Mouse (Mus musculus): Measurements from ENCODE around the gene Zfp423. TPM values are rescaled to one million over a fixed set of nuclear protein-coding genes. Genes with fewer than 3 reads are reported as not detected.

Gene Zfp423
- polyA plus RNA-seq, 1 experiment from 2014 or later = 5.8 TPM

GRCm38 (mm10) chr8:87804327-87804900 lies 155.0 kb downstream of the Zfp423 start:
- no peaks in the 10 kb centered on the region for H3K9me3 ChIP-seq (ENCODE audit: control insufficient read depth, low read length)
- no peak for ATAC-seq (replicated peaks; ENCODE audit: low FRiP score)
- WGBS = 53% methylated on average over 11 of the region's 11 CpGs
- no peak overlapping the region for H3K4me3 ChIP-seq (ENCODE audit: low read depth, low read length)
- 0 out of 2 replicates have a peak overlapping the region, but pooled peaks have one; percentile 15 for H3K27ac ChIP-seq (ENCODE audit: low read depth, low read length)
- no peak overlapping the region for H3K4me2 ChIP-seq
- no peak for DNase-seq (ENCODE audit: low spot score)
- H3K4me1 ChIP-seq (replicated peaks; ENCODE audit: control insufficient read depth, insufficient read depth, low read length) = no peaks in the 10 kb centered on the region; the same call in none of the 2 replicates
- H3K36me3 ChIP-seq (ENCODE audit: control insufficient read depth, insufficient read depth, low read length) = no peaks in the 10 kb centered on the region
- no peaks in the 10 kb centered on the region for H3K27me3 ChIP-seq (replicated peaks; ENCODE audit: control insufficient read depth, insufficient read depth, low read length)
- H3K9ac ChIP-seq (ENCODE audit: low read depth, low read length) = no peak overlapping the region

- DNase-seq (ENCODE audit: low spot score) = no peak
- Histone ChIP-seq H3K9me3 (ENCODE audit: control insufficient read depth, low read length) (no peaks in the 10 kb centered on the region), H3K4me1 (replicated peaks; ENCODE audit: control insufficient read depth, insufficient read depth, low read length) (no peaks in the 10 kb centered on the region; the same call in none of the 2 replicates), H3K4me2 (no peak overlapping the region), H3K27me3 (replicated peaks; ENCODE audit: control insufficient read depth, insufficient read depth, low read length) (no peaks in the 10 kb centered on the region), H3K9ac (ENCODE audit: low read depth, low read length) (no peak overlapping the region), H3K27ac (ENCODE audit: low read depth, low read length) (no peak overlapping the region), H3K36me3 (ENCODE audit: control insufficient read depth, insufficient read depth, low read length) (no peaks in the 10 kb centered on the region), H3K4me3 (ENCODE audit: low read depth, low read length) (no peak overlapping the region)
- ATAC-seq (replicated peaks; ENCODE audit: low FRiP score) = no peak
- 71% methylated on average over 10 of the region's 10 CpGs for WGBS
Measured at GRCm38 (mm10) chr8:87803437-87803836, 156.0 kb downstream of the Zfp423 start.

- H3K36me3 ChIP-seq (ENCODE audit: control insufficient read depth, insufficient read depth, low read length) = no peaks in the 10 kb centered on the region
- no peaks in the 10 kb centered on the region for H3K9me3 ChIP-seq (ENCODE audit: control insufficient read depth, low read length)
- H3K4me2 ChIP-seq = no peak overlapping the region
- ATAC-seq (replicated peaks; ENCODE audit: low FRiP score) = no peak
- 51% methylated on average over 3 of the region's 3 CpGs for WGBS
- H3K9ac ChIP-seq (ENCODE audit: low read depth, low read length) = no peak overlapping the region
- H3K4me3 ChIP-seq (ENCODE audit: low read depth, low read length) = no peak overlapping the region
- H3K4me1 ChIP-seq (replicated peaks; ENCODE audit: control insufficient read depth, insufficient read depth, low read length) = no peaks in the 10 kb centered on the region; the same call in none of the 2 replicates
- H3K27me3 ChIP-seq (replicated peaks; ENCODE audit: control insufficient read depth, insufficient read depth, low read length) = no peaks in the 10 kb centered on the region
- DNase-seq (ENCODE audit: low spot score) = no peak
- no peak overlapping the region for H3K27ac ChIP-seq (ENCODE audit: low read depth, low read length)
Measured at GRCm38 (mm10) chr8:87802571-87802970, 156.8 kb downstream of the Zfp423 start.

GRCm38 (mm10) chr8:87800121-87800520 lies 159.3 kb downstream of the Zfp423 start:
- no peak for ATAC-seq (replicated peaks; ENCODE audit: low FRiP score)
- WGBS = 83% methylated on average over 11 of the region's 11 CpGs
- no peak overlapping the region for H3K9ac ChIP-seq (ENCODE audit: low read depth, low read length)

GRCm38 (mm10) chr8:87796234-87796633 lies 163.2 kb downstream of the Zfp423 start:
- H3K27ac ChIP-seq (ENCODE audit: low read depth, low read length) = no peak overlapping the region
- 69% methylated on average over 7 of the region's 7 CpGs for WGBS
- no peak overlapping the region for H3K4me2 ChIP-seq
- no peak for DNase-seq (ENCODE audit: low spot score)
- H3K4me3 ChIP-seq (ENCODE audit: low read depth, low read length) = no peak overlapping the region
- H3K4me1 ChIP-seq (replicated peaks; ENCODE audit: control insufficient read depth, insufficient read depth, low read length) = no peaks in the 10 kb centered on the region
- H3K36me3 ChIP-seq (ENCODE audit: control insufficient read depth, insufficient read depth, low read length) = no peaks in the 10 kb centered on the region
- no peak for ATAC-seq (replicated peaks; ENCODE audit: low FRiP score)
- H3K27me3 ChIP-seq (replicated peaks; ENCODE audit: control insufficient read depth, insufficient read depth, low read length) = no peaks in the 10 kb centered on the region
- H3K9me3 ChIP-seq (ENCODE audit: control insufficient read depth, low read length) = no peaks in the 10 kb centered on the region
- H3K9ac ChIP-seq (ENCODE audit: low read depth, low read length) = no peak overlapping the region

More at GRCm38 (mm10) chr8:87800121-87800520, 159.3 kb downstream of the Zfp423 start:
- no peak overlapping the region for H3K4me2 ChIP-seq
- no peaks in the 10 kb centered on the region for H3K27me3 ChIP-seq (replicated peaks; ENCODE audit: control insufficient read depth, insufficient read depth, low read length)
- no peaks in the 10 kb centered on the region for H3K36me3 ChIP-seq (ENCODE audit: control insufficient read depth, insufficient read depth, low read length)
- no peak overlapping the region for H3K4me3 ChIP-seq (ENCODE audit: low read depth, low read length)
- DNase-seq (ENCODE audit: low spot score) = no peak
- no peak overlapping the region for H3K27ac ChIP-seq (ENCODE audit: low read depth, low read length)
- H3K4me1 ChIP-seq (replicated peaks; ENCODE audit: control insufficient read depth, insufficient read depth, low read length) = no peaks in the 10 kb centered on the region; the same call in 1 of the 2 replicates
- no peaks in the 10 kb centered on the region for H3K9me3 ChIP-seq (ENCODE audit: control insufficient read depth, low read length)

GRCm38 (mm10) chr8:87794639-87795038 lies 164.8 kb downstream of the Zfp423 start:
- no peak for DNase-seq (ENCODE audit: low spot score)
- Histone ChIP-seq H3K4me3 (ENCODE audit: low read depth, low read length) (no peak overlapping the region), H3K4me1 (replicated peaks; ENCODE audit: control insufficient read depth, insufficient read depth, low read length) (no peaks in the 10 kb centered on the region; the same call in 1 of the 2 replicates), H3K27ac (ENCODE audit: low read depth, low read length) (no peak overlapping the region), H3K9me3 (ENCODE audit: control insufficient read depth, low read length) (no peaks in the 10 kb centered on the region), H3K4me2 (no peak overlapping the region), H3K27me3 (replicated peaks; ENCODE audit: control insufficient read depth, insufficient read depth, low read length) (no peaks in the 10 kb centered on the region), H3K36me3 (ENCODE audit: control insufficient read depth, insufficient read depth, low read length) (no peaks in the 10 kb centered on the region), H3K9ac (ENCODE audit: low read depth, low read length) (no peak overlapping the region)
- ATAC-seq (replicated peaks; ENCODE audit: low FRiP score) = no peak
- WGBS = 85% methylated on average over 10 of the region's 10 CpGs

- no peak overlapping the region for H3K9ac ChIP-seq (ENCODE audit: low read depth, low read length)
- H3K4me3 ChIP-seq (ENCODE audit: low read depth, low read length) = no peak overlapping the region
- H3K4me1 ChIP-seq (replicated peaks; ENCODE audit: control insufficient read depth, insufficient read depth, low read length) = no peaks in the 10 kb centered on the region; the same call in 1 of the 2 replicates
- no peak for DNase-seq (ENCODE audit: low spot score)
- H3K9me3 ChIP-seq (ENCODE audit: control insufficient read depth, low read length) = no peaks in the 10 kb centered on the region
- no peak overlapping the region for H3K4me2 ChIP-seq
- ATAC-seq (replicated peaks; ENCODE audit: low FRiP score) = no peak
- H3K27ac ChIP-seq (ENCODE audit: low read depth, low read length) = no peak overlapping the region
- no peaks in the 10 kb centered on the region for H3K36me3 ChIP-seq (ENCODE audit: control insufficient read depth, insufficient read depth, low read length)
- WGBS = 76% methylated on average over 6 of the region's 6 CpGs
- no peaks in the 10 kb centered on the region for H3K27me3 ChIP-seq (replicated peaks; ENCODE audit: control insufficient read depth, insufficient read depth, low read length)
Measured at GRCm38 (mm10) chr8:87791103-87791502, 168.3 kb downstream of the Zfp423 start.

- no peak overlapping the region for H3K9ac ChIP-seq (ENCODE audit: low read depth, low read length)
- H3K27me3 ChIP-seq (replicated peaks; ENCODE audit: control insufficient read depth, insufficient read depth, low read length) = no peaks in the 10 kb centered on the region
- H3K36me3 ChIP-seq (ENCODE audit: control insufficient read depth, insufficient read depth, low read length) = no peaks in the 10 kb centered on the region
- WGBS = 80% methylated on average over 13 of the region's 13 CpGs
- H3K4me1 ChIP-seq (replicated peaks; ENCODE audit: control insufficient read depth, insufficient read depth, low read length) = no peaks in the 10 kb centered on the region; the same call in 1 of the 2 replicates
- DNase-seq (ENCODE audit: low spot score) (no peak), ATAC-seq (replicated peaks; ENCODE audit: low FRiP score) (no peak)
- H3K27ac ChIP-seq (ENCODE audit: low read depth, low read length) = no peak overlapping the region
- H3K4me3 ChIP-seq (ENCODE audit: low read depth, low read length) = no peak overlapping the region
- H3K4me2 ChIP-seq = no peak overlapping the region; the same call in 1 of the 2 replicates
- H3K9me3 ChIP-seq (ENCODE audit: control insufficient read depth, low read length) = no peaks in the 10 kb centered on the region
Measured at GRCm38 (mm10) chr8:87784641-87785439, 174.6 kb downstream of the Zfp423 start.

All from liver, embryonic 11.5 days (tissue).